Mouse (Mus musculus) midbrain, embryonic 15.5 days (tissue): ENCODE data around the gene Strap. TPM values are rescaled to one million over a fixed set of nuclear protein-coding genes. Genes with fewer than 3 reads are reported as not detected.

Experiments used
- ATAC-seq: fragments of 200-750 bp; cut with Nextera tagmentation; replicated peaks from 2 replicates; pipeline ENCODE4 v1.8.0; 2017; ENCODE audit warnings: moderate TSS enrichment
- H3K27ac ChIP-seq: fragments of 300-500 bp; sonication (generic); 2 replicates; pipeline ENCODE4 v1.5.1; 2015; ENCODE audit warnings: mild to moderate bottlenecking, inconsistent platforms
- H3K27me3 ChIP-seq: fragments of 300-500 bp; sonication (generic); replicated peaks from 2 replicates; pipeline ENCODE4 v1.6.1; 2015; ENCODE audit warnings: inconsistent platforms
- H3K36me3 ChIP-seq: fragments of 300-500 bp; sonication (generic); replicated peaks from 2 replicates; pipeline ENCODE4 v1.6.1; 2015; ENCODE audit warnings: inconsistent platforms
- H3K4me1 ChIP-seq: fragments of 300-500 bp; sonication (generic); 2 replicates; pipeline ENCODE4 v1.6.1; 2015; ENCODE audit warnings: inconsistent platforms
- H3K4me2 ChIP-seq: fragments of 300-500 bp; sonication (generic); 2 replicates; pipeline ENCODE4 v1.6.1; 2015; ENCODE audit warnings: inconsistent platforms, mild to moderate bottlenecking, moderate library complexity
- H3K4me3 ChIP-seq: fragments of 300-500 bp; sonication (generic); 2 replicates; pipeline ENCODE4 v1.5.1; 2015; ENCODE audit warnings: mild to moderate bottlenecking, inconsistent platforms
- H3K9ac ChIP-seq: fragments of 300-500 bp; sonication (generic); 2 replicates; pipeline ENCODE4 v1.6.1; 2015; ENCODE audit warnings: mild to moderate bottlenecking, inconsistent platforms
- H3K9me3 ChIP-seq: fragments of 300-500 bp; sonication (generic); 2 replicates; pipeline ENCODE4 v1.6.1; 2016; ENCODE audit warnings: inconsistent platforms
- WGBS: fragments of 180-500 bp; shearing (Covaris S2); methylation state at CpG from one replicate; pipeline ENCODE4 v1.1.7; 2015; ENCODE audit warnings: mixed read lengths; 5-methylcytosine and 5-hydroxymethylcytosine counted together
- polyA plus RNA-seq: library from polyadenylated mRNA; unstranded; fragments of >200 nt; fragmentation: Nextera tagmentation; extraction: Ambion mirVana; gene quantifications from 2 replicates; pipeline ENCODE4 v1.2.1, GENCODE M21; 2015

Gene Strap
- polyA plus RNA-seq, 1 experiment from 2014 or later: 152 TPM

DNA sequence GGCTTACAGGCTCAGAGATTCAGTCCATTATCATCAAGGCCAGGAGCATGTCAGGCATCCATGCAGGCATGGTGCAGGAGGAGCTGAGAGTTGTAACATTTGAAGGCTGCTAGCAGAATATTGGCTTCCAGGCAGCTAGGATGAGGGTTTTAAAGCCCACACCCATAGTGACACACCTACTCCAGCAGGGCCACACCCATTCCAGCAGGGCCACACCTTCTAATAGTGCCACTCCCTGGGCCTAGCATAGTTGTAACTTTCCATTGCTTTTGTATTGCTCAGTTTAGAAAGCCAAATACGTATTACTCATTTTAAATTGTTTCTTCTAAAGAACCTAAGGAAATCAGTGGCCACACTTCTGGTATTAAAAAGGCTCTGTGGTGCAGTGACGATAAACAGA, 6.1 kb downstream of the Strap start:
- Histone ChIP-seq H3K27ac (no peak overlapping the region), H3K4me1 (peaks cover 11% of the 10 kb centered on the region), H3K9ac (no peak overlapping the region), H3K4me2 (no peak overlapping the region), H3K36me3 (peaks cover 39% of the 10 kb centered on the region), H3K4me3 (no peak overlapping the region), H3K9me3 (no peaks in the 10 kb centered on the region), H3K27me3 (no peaks in the 10 kb centered on the region)
- ATAC-seq: no peak
- WGBS: 93% methylated on average over 2 of the region's 2 CpGs

DNA sequence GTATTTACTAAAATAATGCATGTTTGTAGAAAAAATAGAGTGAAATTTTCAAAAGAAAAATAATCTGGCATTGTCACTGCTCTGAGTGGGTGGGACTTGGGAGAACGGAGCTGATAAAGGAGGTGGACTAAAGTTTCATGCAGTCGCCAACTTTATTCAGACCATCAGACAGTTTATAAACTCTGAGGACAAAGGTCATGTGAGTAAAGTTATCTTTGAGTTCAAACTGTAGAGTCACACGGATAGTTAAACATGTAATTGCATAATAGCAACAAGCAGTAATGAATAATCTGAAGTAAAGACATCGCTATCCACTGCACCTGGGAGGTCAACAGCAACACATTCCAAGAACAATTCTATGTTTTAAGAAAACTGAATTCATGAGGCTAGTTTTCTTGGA, 9.8 kb downstream of the Strap start:
- Histone ChIP-seq H3K4me3 (no peak overlapping the region), H3K9me3 (no peaks in the 10 kb centered on the region), H3K27ac (no peak overlapping the region), H3K9ac (no peak overlapping the region), H3K27me3 (no peaks in the 10 kb centered on the region), H3K36me3 (peaks cover 52% of the 10 kb centered on the region), H3K4me2 (no peak overlapping the region), H3K4me1 (no peaks in the 10 kb centered on the region)
- WGBS: 96% methylated on average over 4 of the region's 4 CpGs
- no peak for ATAC-seq

GRCm38 (mm10) chr6:137747174-137747928, 12.5 kb downstream of the Strap start:
- no peak overlapping the region for H3K4me3 ChIP-seq
- no peak overlapping the region for H3K27ac ChIP-seq
- H3K36me3 ChIP-seq: peaks cover 46% of the 10 kb centered on the region
- no peaks in the 10 kb centered on the region for H3K27me3 ChIP-seq
- WGBS: 71% methylated on average over 5 of the region's 5 CpGs
- no peaks in the 10 kb centered on the region for H3K4me1 ChIP-seq
- H3K9ac ChIP-seq: no peak overlapping the region
- no peaks in the 10 kb centered on the region for H3K9me3 ChIP-seq
- no peak overlapping the region for H3K4me2 ChIP-seq
- ATAC-seq: no peak

DNA sequence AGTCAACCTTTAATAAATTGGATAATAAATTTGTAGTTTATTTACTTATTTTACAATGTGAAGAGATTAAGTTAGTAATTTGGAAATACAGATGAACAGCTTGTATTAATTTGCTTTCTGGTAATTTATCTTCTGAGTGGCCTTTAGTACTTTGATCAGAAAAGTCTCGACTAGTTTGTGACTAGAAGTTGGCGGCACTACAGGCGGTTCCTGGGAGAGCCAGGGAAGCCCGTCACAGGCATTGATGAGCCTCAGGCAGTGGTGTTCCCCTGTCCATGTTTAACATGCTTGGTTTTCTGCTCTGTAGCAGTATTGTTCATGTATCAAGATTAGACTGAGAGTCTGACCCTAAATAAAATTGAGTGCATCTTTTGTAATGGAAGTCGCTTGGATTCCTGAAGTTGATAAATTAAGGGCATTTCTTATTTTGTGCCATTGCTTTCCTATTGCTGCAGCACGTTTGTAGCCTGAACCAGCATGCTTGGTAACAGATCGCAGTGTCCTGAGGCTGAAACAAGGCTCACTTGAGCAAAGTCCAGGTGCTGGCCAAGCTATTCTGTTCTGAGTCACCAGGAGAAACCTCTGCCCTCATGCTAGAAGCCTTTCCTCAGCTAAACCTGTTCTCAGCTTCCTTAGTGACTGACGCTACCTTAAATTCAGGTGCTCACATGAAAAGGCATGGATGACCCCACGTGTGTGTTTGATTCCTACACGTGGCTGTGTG, 16.8 kb downstream of the Strap start:
- peaks cover 31% of the 10 kb centered on the region for H3K36me3 ChIP-seq
- ATAC-seq: no peak
- H3K4me1 ChIP-seq: peaks cover 12% of the 10 kb centered on the region
- H3K9ac ChIP-seq: no peak overlapping the region
- no peaks in the 10 kb centered on the region for H3K9me3 ChIP-seq
- WGBS: 90% methylated on average over 10 of the region's 10 CpGs
- H3K4me3 ChIP-seq: no peak overlapping the region
- H3K27me3 ChIP-seq: no peaks in the 10 kb centered on the region
- H3K27ac ChIP-seq: no peak overlapping the region
- H3K4me2 ChIP-seq: no peak overlapping the region

DNA sequence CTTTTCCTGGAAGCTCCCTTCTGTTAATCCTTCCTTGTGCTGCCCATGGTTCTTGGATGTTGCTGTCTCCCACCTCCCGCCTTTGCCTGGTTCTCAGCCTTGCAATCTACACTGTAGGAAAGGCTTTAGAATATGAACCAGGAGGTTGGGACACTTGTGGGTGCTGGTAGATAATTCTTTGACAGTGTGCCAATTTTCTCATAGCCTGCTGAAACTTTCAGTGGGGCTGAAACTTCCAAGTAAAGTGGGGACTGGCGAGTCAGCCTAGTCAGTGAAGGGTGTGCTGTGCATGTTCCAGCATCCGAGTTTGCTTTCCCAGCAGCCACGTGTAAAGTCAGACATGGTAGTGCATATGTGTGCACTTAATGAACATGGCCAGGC, 17.4 kb downstream of the Strap start:
- H3K36me3 ChIP-seq: peaks cover 31% of the 10 kb centered on the region
- H3K27me3 ChIP-seq: no peaks in the 10 kb centered on the region
- H3K27ac ChIP-seq: no peak overlapping the region
- H3K9ac ChIP-seq: no peak overlapping the region
- 86% methylated on average over 4 of the region's 4 CpGs for WGBS
- peaks cover 12% of the 10 kb centered on the region for H3K4me1 ChIP-seq
- H3K4me2 ChIP-seq: no peak overlapping the region
- no peak for ATAC-seq
- no peaks in the 10 kb centered on the region for H3K9me3 ChIP-seq
- no peak overlapping the region for H3K4me3 ChIP-seq

DNA sequence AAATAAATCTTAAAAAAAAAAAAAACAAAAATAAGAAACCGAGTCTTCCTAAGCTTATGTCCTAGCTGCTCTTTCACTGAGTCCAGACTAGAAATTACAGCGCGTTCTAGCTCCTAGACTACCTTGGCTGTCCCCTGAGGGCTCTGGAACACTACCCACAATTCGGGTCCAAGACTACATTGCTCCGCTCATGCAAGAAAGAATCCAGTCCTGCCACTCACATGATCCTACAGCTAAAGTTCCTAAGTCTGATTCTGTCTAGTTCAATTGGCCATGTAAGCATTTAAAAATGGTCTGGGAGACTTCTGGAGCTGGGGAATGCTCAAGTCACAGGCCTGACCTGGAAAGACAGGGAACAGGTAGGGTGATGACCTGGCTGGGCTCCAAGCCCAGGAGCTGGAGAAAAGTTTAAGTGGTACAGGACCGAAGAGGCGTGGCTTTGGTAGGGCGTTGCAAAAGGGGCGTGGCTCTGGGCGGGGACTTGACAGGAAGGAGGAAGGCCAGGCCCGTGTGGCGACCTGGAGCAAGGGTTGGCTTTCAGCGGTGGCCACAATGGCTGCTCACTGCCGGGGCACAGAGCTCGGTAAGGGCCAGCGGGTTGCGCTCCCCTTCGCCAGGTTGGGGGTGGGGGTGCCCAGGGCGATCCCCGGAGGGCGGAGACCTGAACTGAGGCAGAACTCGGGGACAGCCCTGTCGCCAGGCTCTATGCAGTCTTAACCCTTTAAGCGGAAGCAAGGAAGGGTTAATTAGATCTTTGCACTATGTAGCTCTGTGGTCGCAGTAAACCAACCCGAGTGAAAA, 19.4 kb downstream of the Strap start, which contains the start of gene Dera:
Gene Dera (plus strand): TSS at position 491 of the 801 bp plus-strand sequence.
- peaks cover 12% of the 10 kb centered on the region for H3K4me1 ChIP-seq
- peaks cover 22% of the 10 kb centered on the region for H3K36me3 ChIP-seq
- no peaks in the 10 kb centered on the region for H3K27me3 ChIP-seq
- WGBS: 11% methylated on average over 26 of the region's 26 CpGs
- peak within 1 kb of the TSS; percentile 82 for H3K4me2 ChIP-seq
- H3K4me3 ChIP-seq: peak within 1 kb of the TSS; percentile 50
- H3K9me3 ChIP-seq: no peaks in the 10 kb centered on the region
- ATAC-seq: peak; percentile 76
- H3K9ac ChIP-seq: peak within 1 kb of the TSS; percentile 46
- no peak within 1 kb of the TSS for H3K27ac ChIP-seq

- 0 out of 2 replicates have a peak, but pooled peaks have one; percentile 38 for ATAC-seq
- Histone ChIP-seq H3K36me3 (peaks cover 16% of the 10 kb centered on the region), H3K9me3 (no peaks in the 10 kb centered on the region), H3K27ac (no peak overlapping the region), H3K4me3 (peak overlapping the region; percentile 50), H3K4me2 (peak overlapping the region; percentile 82), H3K27me3 (no peaks in the 10 kb centered on the region), H3K4me1 (peaks cover 16% of the 10 kb centered on the region), H3K9ac (peak overlapping the region; percentile 46; the same call in 1 of the 2 replicates)
- 5% methylated on average over 8 of the region's 8 CpGs for WGBS
Measured at GRCm38 (mm10) chr6:137754857-137755232, 20.0 kb downstream of the Strap start.

GRCm38 (mm10) chr6:137756310-137756709, 21.4 kb downstream of the Strap start:
- Histone ChIP-seq H3K27ac (no peak overlapping the region), H3K27me3 (no peaks in the 10 kb centered on the region), H3K9ac (no peak overlapping the region), H3K36me3 (peaks cover 9% of the 10 kb centered on the region; the same call in 1 of the 2 replicates), H3K9me3 (no peaks in the 10 kb centered on the region), H3K4me1 (peaks cover 17% of the 10 kb centered on the region), H3K4me3 (no peak overlapping the region), H3K4me2 (no peak overlapping the region)
- ATAC-seq: no peak
- WGBS: 72% methylated on average over 5 of the region's 5 CpGs

DNA sequence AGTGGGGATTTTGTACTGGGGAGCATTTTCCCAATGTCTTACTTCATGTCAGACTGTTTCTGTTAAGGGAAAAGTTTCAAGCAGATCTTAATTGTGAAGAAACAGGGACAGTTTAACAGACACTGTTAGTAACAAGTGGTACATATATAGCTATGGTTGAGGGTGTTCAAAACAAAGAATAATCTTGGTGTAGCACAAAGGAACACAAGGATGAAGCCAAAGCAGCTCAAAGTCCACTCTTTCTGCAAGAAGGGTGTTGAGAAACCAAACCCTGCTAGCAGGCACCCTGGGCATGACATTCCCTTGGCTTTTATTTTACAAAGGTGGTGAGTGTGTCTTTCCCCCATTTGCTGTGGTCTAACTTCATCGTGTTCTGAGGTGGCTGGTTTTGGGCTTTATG, 23.0 kb downstream of the Strap start:
- 97% methylated on average over 1 of the region's 1 CpGs for WGBS
- no peak for ATAC-seq

GRCm38 (mm10) chr6:137759681-137760080, 24.8 kb downstream of the Strap start:
- Histone ChIP-seq H3K9ac (no peak overlapping the region), H3K9me3 (no peaks in the 10 kb centered on the region), H3K4me3 (no peak overlapping the region), H3K4me1 (peaks cover 10% of the 10 kb centered on the region; the same call in 1 of the 2 replicates), H3K27me3 (no peaks in the 10 kb centered on the region), H3K36me3 (no peaks in the 10 kb centered on the region), H3K27ac (no peak overlapping the region), H3K4me2 (no peak overlapping the region)
- 48% methylated on average over 8 of the region's 8 CpGs for WGBS
- peak; percentile 49 for ATAC-seq

More for the DNA sequence above, 23.0 kb downstream of the Strap start:
- no peak overlapping the region for H3K4me3 ChIP-seq
- H3K4me1 ChIP-seq: peaks cover 17% of the 10 kb centered on the region
- no peak overlapping the region for H3K9ac ChIP-seq
- H3K36me3 ChIP-seq: no peaks in the 10 kb centered on the region
- H3K9me3 ChIP-seq: no peaks in the 10 kb centered on the region
- H3K4me2 ChIP-seq: no peak overlapping the region
- H3K27ac ChIP-seq: no peak overlapping the region
- H3K27me3 ChIP-seq: no peaks in the 10 kb centered on the region

GRCm38 (mm10) chr6:137760966-137761365, 26.1 kb downstream of the Strap start:
- peak; percentile 41 for ATAC-seq
- peaks cover 5% of the 10 kb centered on the region; the same call in 1 of the 2 replicates for H3K4me1 ChIP-seq

More at GRCm38 (mm10) chr6:137760966-137761365, 26.1 kb downstream of the Strap start:
- H3K4me2 ChIP-seq: peak overlapping the region; percentile 4
- H3K27me3 ChIP-seq: no peaks in the 10 kb centered on the region
- WGBS: 62% methylated on average over 15 of the region's 15 CpGs
- no peaks in the 10 kb centered on the region for H3K9me3 ChIP-seq
- H3K36me3 ChIP-seq: no peaks in the 10 kb centered on the region
- no peak overlapping the region for H3K4me3 ChIP-seq
- H3K9ac ChIP-seq: no peak overlapping the region
- H3K27ac ChIP-seq: no peak overlapping the region
